Mouse (Mus musculus): ENCODE results near the gene Stmn3. TPM values are rescaled to one million over a fixed set of nuclear protein-coding genes. Genes with fewer than 3 reads are reported as not detected.

Stmn3 gene
- polyA plus RNA-seq, 1 experiment from 2014 or later, result 3.6 TPM

DNA sequence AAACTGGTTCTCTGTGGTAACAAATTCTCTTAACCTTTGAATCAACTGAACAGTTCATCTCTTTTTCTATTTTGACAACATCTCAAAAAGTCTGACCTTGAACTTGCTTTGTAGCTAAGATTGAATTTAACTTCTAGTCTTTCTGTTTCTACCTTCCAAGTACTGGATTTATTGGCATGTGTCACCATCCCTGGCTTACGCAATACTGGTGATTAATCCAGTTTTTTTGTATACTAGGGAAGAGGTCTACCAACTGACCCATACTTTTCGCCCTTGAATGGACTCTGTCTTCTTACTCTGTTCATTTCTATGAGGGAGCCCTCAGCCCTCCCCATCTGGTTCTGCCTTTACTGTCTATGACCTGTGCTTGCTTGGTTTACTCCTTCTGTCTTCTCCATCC, 11.8 kb upstream of the Stmn3 start:
- no peak overlapping the region for H3K27ac ChIP-seq (replicated peaks in 1 of 2; ENCODE audit: control insufficient read depth in 1 of 2, insufficient read depth in 1 of 2, low read depth in 2 of 2, low read length in 2 of 2)
- WGBS, result 88% methylated on average over 2 of the region's 2 CpGs
- no peak overlapping the region for H3K4me3 ChIP-seq (ENCODE audit: control insufficient read depth in 1 of 2, insufficient read depth in 1 of 2, low read depth in 1 of 2, low read length in 2 of 2)
- no peak overlapping the region for H3K9ac ChIP-seq (ENCODE audit: low read length)
- peaks cover 93% of the 10 kb centered on the region for H3K36me3 ChIP-seq (ENCODE audit: control insufficient read depth, insufficient read depth, low read length)
- no peak overlapping the region for H3K4me2 ChIP-seq (ENCODE audit: low read length)
- H3K4me1 ChIP-seq (ENCODE audit: control insufficient read depth in 2 of 2, insufficient read depth in 2 of 2, low read length in 2 of 2), result 0 out of 4 replicates have a peak, but pooled peaks cover 0 to 3% of the 10 kb centered on the region in 2 experiments
- H3K9me3 ChIP-seq (ENCODE audit: control insufficient read depth, low read length), result no peaks in the 10 kb centered on the region
- no peaks in the 10 kb centered on the region for H3K27me3 ChIP-seq (ENCODE audit: control insufficient read depth, insufficient read depth, low read length)
- no peak for ATAC-seq (ENCODE audit: insufficient number of reproducible peaks, insufficient read depth, low FRiP score, low read depth)

GRCm38 (mm10) chr2:181322136-181322535, 7.8 kb upstream of the Stmn3 start:
- Histone ChIP-seq H3K36me3 (ENCODE audit: control insufficient read depth, insufficient read depth, low read length) (peaks cover 57% of the 10 kb centered on the region), H3K4me3 (ENCODE audit: control insufficient read depth in 1 of 2, insufficient read depth in 1 of 2, low read depth in 1 of 2, low read length in 2 of 2) (no peak overlapping the region), H3K9ac (ENCODE audit: low read length) (no peak overlapping the region), H3K27ac (replicated peaks in 1 of 2; ENCODE audit: control insufficient read depth in 1 of 2, insufficient read depth in 1 of 2, low read depth in 2 of 2, low read length in 2 of 2) (no peak overlapping the region), H3K9me3 (ENCODE audit: control insufficient read depth, low read length) (no peaks in the 10 kb centered on the region), H3K4me2 (ENCODE audit: low read length) (no peak overlapping the region), H3K27me3 (ENCODE audit: control insufficient read depth, insufficient read depth, low read length) (no peaks in the 10 kb centered on the region; the same call in 1 of the 2 replicates), H3K4me1 (ENCODE audit: control insufficient read depth in 2 of 2, insufficient read depth in 2 of 2, low read length in 2 of 2) (peaks cover 3 to 8% of the 10 kb centered on the region in 2 experiments; a peak in 3 of 4 replicates)
- ATAC-seq (ENCODE audit: insufficient number of reproducible peaks, insufficient read depth, low FRiP score, low read depth), result no peak
- 75% methylated on average over 5 of the region's 5 CpGs for WGBS

DNA sequence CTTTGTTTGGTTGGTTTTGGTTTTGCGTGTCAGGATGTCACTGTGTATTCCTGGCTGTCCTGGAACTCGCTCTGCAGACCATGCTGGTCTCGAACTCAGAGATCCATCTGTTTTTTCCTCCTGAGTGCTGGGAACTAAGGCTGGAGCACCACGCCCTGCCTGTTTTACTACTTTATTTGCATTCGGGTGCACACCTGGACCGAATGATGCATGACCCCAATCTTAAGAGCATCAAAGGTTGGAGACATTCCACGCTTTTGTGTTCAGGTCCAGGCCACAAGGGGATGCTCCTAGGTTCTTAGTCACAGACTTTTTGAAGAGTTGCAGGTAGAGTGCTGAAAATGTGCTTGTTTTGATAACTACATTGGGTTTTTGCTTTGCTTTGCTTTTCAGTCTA, 5.8 kb upstream of the Stmn3 start:
- Histone ChIP-seq H3K9ac (ENCODE audit: low read length) (peak overlapping the region; percentile 80), H3K9me3 (ENCODE audit: control insufficient read depth, low read length) (no peaks in the 10 kb centered on the region), H3K4me1 (ENCODE audit: control insufficient read depth in 2 of 2, insufficient read depth in 2 of 2, low read length in 2 of 2) (peaks cover 3 to 8% of the 10 kb centered on the region in 2 experiments; a peak in 3 of 4 replicates), H3K27ac (replicated peaks in 1 of 2; ENCODE audit: control insufficient read depth in 1 of 2, insufficient read depth in 1 of 2, low read depth in 2 of 2, low read length in 2 of 2) (peak overlapping the region; percentile 77 to 84; a peak in 3 of 4 replicates), H3K4me3 (ENCODE audit: control insufficient read depth in 1 of 2, insufficient read depth in 1 of 2, low read depth in 1 of 2, low read length in 2 of 2) (peak overlapping the region; percentile 69 to 78), H3K36me3 (ENCODE audit: control insufficient read depth, insufficient read depth, low read length) (peaks cover 37% of the 10 kb centered on the region), H3K4me2 (ENCODE audit: low read length) (peak overlapping the region; percentile 88), H3K27me3 (ENCODE audit: control insufficient read depth, insufficient read depth, low read length) (peaks cover 5% of the 10 kb centered on the region)
- 13% methylated on average over 7 of the region's 7 CpGs for WGBS
- 0 out of 2 replicates have a peak, but pooled peaks have one; percentile 11 for ATAC-seq (ENCODE audit: insufficient number of reproducible peaks, insufficient read depth, low FRiP score, low read depth)

GRCm38 (mm10) chr2:181319248-181320102, 5.2 kb upstream of the Stmn3 start, which contains the start of gene Rtel1:
Gene Rtel1 (plus strand): TSS chr2:181319739.
- ATAC-seq (ENCODE audit: insufficient number of reproducible peaks, insufficient read depth, low FRiP score, low read depth), result peak; percentile 71
- 5% methylated on average over 40 of the region's 40 CpGs for WGBS
- Histone ChIP-seq H3K4me1 (ENCODE audit: control insufficient read depth in 2 of 2, insufficient read depth in 2 of 2, low read length in 2 of 2) (peaks cover 3 to 8% of the 10 kb centered on the region in 2 experiments; a peak in 3 of 4 replicates), H3K9me3 (ENCODE audit: control insufficient read depth, low read length) (no peaks in the 10 kb centered on the region), H3K36me3 (ENCODE audit: control insufficient read depth, insufficient read depth, low read length) (peaks cover 31% of the 10 kb centered on the region), H3K27me3 (ENCODE audit: control insufficient read depth, insufficient read depth, low read length) (peaks cover 10% of the 10 kb centered on the region), H3K4me3 (ENCODE audit: control insufficient read depth in 1 of 2, insufficient read depth in 1 of 2, low read depth in 1 of 2, low read length in 2 of 2) (peak within 1 kb of the TSS; percentile 69 to 78), H3K9ac (ENCODE audit: low read length) (peak within 1 kb of the TSS; percentile 80), H3K27ac (replicated peaks in 1 of 2; ENCODE audit: control insufficient read depth in 1 of 2, insufficient read depth in 1 of 2, low read depth in 2 of 2, low read length in 2 of 2) (peak within 1 kb of the TSS; percentile 77 to 84), H3K4me2 (ENCODE audit: low read length) (peak within 1 kb of the TSS; percentile 88)

GRCm38 (mm10) chr2:181313344-181314079, 788 bp downstream of the Stmn3 start:
- Histone ChIP-seq H3K9ac (ENCODE audit: low read length) (no peak overlapping the region), H3K36me3 (ENCODE audit: control insufficient read depth, insufficient read depth, low read length) (no peaks in the 10 kb centered on the region), H3K27ac (replicated peaks in 1 of 2; ENCODE audit: control insufficient read depth in 1 of 2, insufficient read depth in 1 of 2, low read depth in 2 of 2, low read length in 2 of 2) (no peak overlapping the region), H3K4me1 (ENCODE audit: control insufficient read depth in 2 of 2, insufficient read depth in 2 of 2, low read length in 2 of 2) (peaks cover 4% of the 10 kb centered on the region in 2 experiments; a peak in 2 of 4 replicates), H3K27me3 (ENCODE audit: control insufficient read depth, insufficient read depth, low read length) (peaks cover 46% of the 10 kb centered on the region), H3K9me3 (ENCODE audit: control insufficient read depth, low read length) (no peaks in the 10 kb centered on the region), H3K4me2 (ENCODE audit: low read length) (peak overlapping the region; percentile 42), H3K4me3 (ENCODE audit: control insufficient read depth in 1 of 2, insufficient read depth in 1 of 2, low read depth in 1 of 2, low read length in 2 of 2) (peak overlapping the region in 1 of 2 experiments; percentile 19; a peak in 2 of 4 replicates)
- ATAC-seq (ENCODE audit: insufficient number of reproducible peaks, insufficient read depth, low FRiP score, low read depth), result no peak
- WGBS, result 5% methylated on average over 35 of the region's 35 CpGs

DNA sequence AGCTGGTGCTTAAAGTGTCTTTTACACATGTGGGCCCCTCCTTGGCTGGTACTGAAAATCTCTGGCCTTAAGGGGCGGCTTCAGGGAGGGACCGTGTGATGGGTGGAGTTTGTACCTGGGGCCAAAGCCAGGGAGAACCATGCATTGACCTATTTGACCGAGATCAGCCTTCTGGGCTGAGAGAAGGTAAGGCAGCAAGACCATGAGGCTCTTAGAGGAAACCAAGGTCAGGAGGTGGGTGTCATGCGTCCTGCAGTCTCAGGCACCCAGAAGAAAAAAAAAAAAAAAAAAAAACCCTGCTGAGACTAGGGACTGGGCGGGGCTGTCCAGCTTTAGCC, 1.3 kb downstream of the Stmn3 start:
- WGBS, result 11% methylated on average over 5 of the region's 5 CpGs
- Histone ChIP-seq H3K9me3 (ENCODE audit: control insufficient read depth, low read length) (no peaks in the 10 kb centered on the region), H3K27ac (replicated peaks in 1 of 2; ENCODE audit: control insufficient read depth in 1 of 2, insufficient read depth in 1 of 2, low read depth in 2 of 2, low read length in 2 of 2) (no peak overlapping the region), H3K4me2 (ENCODE audit: low read length) (no peak overlapping the region), H3K36me3 (ENCODE audit: control insufficient read depth, insufficient read depth, low read length) (no peaks in the 10 kb centered on the region), H3K9ac (ENCODE audit: low read length) (no peak overlapping the region), H3K4me1 (ENCODE audit: control insufficient read depth in 2 of 2, insufficient read depth in 2 of 2, low read length in 2 of 2) (peaks cover 4% of the 10 kb centered on the region in 2 experiments; a peak in 2 of 4 replicates), H3K27me3 (ENCODE audit: control insufficient read depth, insufficient read depth, low read length) (peaks cover 47% of the 10 kb centered on the region), H3K4me3 (ENCODE audit: control insufficient read depth in 1 of 2, insufficient read depth in 1 of 2, low read depth in 1 of 2, low read length in 2 of 2) (no peak overlapping the region)
- no peak for ATAC-seq (ENCODE audit: insufficient number of reproducible peaks, insufficient read depth, low FRiP score, low read depth)

DNA sequence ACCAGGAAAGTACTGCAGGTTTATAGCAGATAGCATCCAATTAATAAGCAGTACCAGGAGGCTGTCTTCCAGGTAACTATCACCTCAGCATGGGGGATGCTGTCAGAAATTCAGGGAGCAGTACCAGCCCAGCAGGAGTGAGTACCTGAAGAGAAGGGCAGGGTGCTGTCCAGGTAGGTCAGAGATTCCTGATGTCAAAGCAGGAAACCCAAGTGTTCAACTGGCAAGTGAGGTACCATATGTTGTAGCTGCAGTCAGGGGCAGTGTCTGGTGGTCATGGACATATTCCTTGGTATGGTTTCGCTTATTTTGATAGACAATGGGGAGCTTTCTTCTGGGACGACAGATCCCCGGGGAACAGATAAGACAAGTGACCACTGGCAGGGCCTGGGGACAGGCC, 1.9 kb downstream of the Stmn3 start:
- Histone ChIP-seq H3K9me3 (ENCODE audit: control insufficient read depth, low read length) (no peaks in the 10 kb centered on the region), H3K4me2 (ENCODE audit: low read length) (no peak overlapping the region), H3K36me3 (ENCODE audit: control insufficient read depth, insufficient read depth, low read length) (no peaks in the 10 kb centered on the region), H3K4me1 (ENCODE audit: control insufficient read depth in 2 of 2, insufficient read depth in 2 of 2, low read length in 2 of 2) (peaks cover 4% of the 10 kb centered on the region in 2 experiments; a peak in 2 of 4 replicates), H3K27me3 (ENCODE audit: control insufficient read depth, insufficient read depth, low read length) (peaks cover 53% of the 10 kb centered on the region), H3K9ac (ENCODE audit: low read length) (no peak overlapping the region), H3K4me3 (ENCODE audit: control insufficient read depth in 1 of 2, insufficient read depth in 1 of 2, low read depth in 1 of 2, low read length in 2 of 2) (no peak overlapping the region), H3K27ac (replicated peaks in 1 of 2; ENCODE audit: control insufficient read depth in 1 of 2, insufficient read depth in 1 of 2, low read depth in 2 of 2, low read length in 2 of 2) (no peak overlapping the region)
- ATAC-seq (ENCODE audit: insufficient number of reproducible peaks, insufficient read depth, low FRiP score, low read depth), result no peak
- 51% methylated on average over 3 of the region's 3 CpGs for WGBS

Measured in heart, embryonic 14.5 days (tissue).